ENCODE assay signal across 16 mouse cellular contexts in the genomic region with DNA sequence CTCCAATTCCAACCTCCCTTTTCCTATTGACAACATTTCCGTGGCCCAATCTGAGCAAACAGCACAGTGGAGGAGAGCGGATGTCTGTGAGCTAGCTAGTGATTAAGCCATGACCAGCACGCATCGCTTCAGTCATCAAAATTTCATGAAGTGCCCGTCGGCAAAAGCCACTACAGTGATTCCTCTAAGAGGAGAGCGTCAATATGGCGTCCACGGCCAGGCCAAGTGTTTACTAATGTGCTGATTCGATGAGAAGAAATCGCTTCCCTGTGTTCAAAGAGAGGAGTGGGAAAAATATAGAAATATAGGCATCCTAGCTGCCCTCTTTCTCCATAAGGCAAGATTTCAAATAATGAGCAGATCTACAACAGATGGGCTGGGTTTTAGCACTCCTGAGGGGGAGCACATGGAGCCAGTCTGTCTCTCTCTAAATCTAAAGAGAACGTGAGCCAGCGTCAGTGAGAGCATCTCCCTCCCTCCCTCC. TPM values are rescaled to one million over a fixed set of nuclear protein-coding genes. Genes with fewer than 3 reads are reported as not detected.
DNase-seq lines count a peak whose midpoint lies in the region; ATAC-seq lines count a peak whose summit lies in the region.
"Had no signal": no experiment of that assay in that cellular context is flagged by ENCODE, and none has a peak within 500 bp of the region (broad histone marks: within the 10 kb centered on the region; RNA-seq: fewer than 3 reads in every experiment).

No protein-coding gene starts in this region.

- no peak overlapping the region for H3K9ac ChIP-seq in hindbrain, embryonic 13.5 days
- H3K9ac ChIP-seq in hindbrain, embryonic 11.5 days (ENCODE audit: low read depth, low read length): no peak overlapping the region
- no peak overlapping the region for H3K9ac ChIP-seq in neural tube, embryonic 13.5 days
- H3K9ac ChIP-seq in embryonic facial prominence, embryonic 14.5 days (ENCODE audit: low read depth, low read length): no peak overlapping the region
- no peak overlapping the region for H3K9ac ChIP-seq in neural tube, embryonic 15.5 days (replicated peaks)
- H3K9ac ChIP-seq: lung, embryonic 15.5 days had no signal

- H3K4me2 ChIP-seq in hindbrain, embryonic 13.5 days: no peak overlapping the region
- H3K4me2 ChIP-seq in hindbrain, embryonic 11.5 days (replicated peaks; ENCODE audit: low read depth, low read length): no peak overlapping the region
- no peak overlapping the region for H3K4me2 ChIP-seq in neural tube, embryonic 13.5 days
- no peak overlapping the region for H3K4me2 ChIP-seq in embryonic facial prominence, embryonic 14.5 days (ENCODE audit: low read depth, low read length)
- no peak overlapping the region for H3K4me2 ChIP-seq in neural tube, embryonic 15.5 days
- H3K4me2 ChIP-seq: lung, embryonic 15.5 days had no signal

- ATAC-seq in hindbrain, embryonic 13.5 days (ENCODE audit: low FRiP score): peak; percentile 44; the same call in 1 of the 2 replicates
- no peak for ATAC-seq in hindbrain, embryonic 11.5 days (ENCODE audit: low FRiP score)
- peak; percentile 79 for ATAC-seq in neural tube, embryonic 13.5 days (ENCODE audit: low read depth)
- no peak for ATAC-seq in embryonic facial prominence, embryonic 14.5 days (ENCODE audit: low read depth)
- ATAC-seq in neural tube, embryonic 15.5 days (ENCODE audit: low FRiP score): peak; percentile 73

- H3K36me3 ChIP-seq in hindbrain, embryonic 13.5 days: no peaks in the 10 kb centered on the region
- H3K36me3 ChIP-seq in hindbrain, embryonic 11.5 days (ENCODE audit: control insufficient read depth, insufficient read depth, low read length): no peaks in the 10 kb centered on the region
- no peaks in the 10 kb centered on the region for H3K36me3 ChIP-seq in neural tube, embryonic 13.5 days
- H3K36me3 ChIP-seq in embryonic facial prominence, embryonic 14.5 days (ENCODE audit: control insufficient read depth, insufficient read depth, low read length): no peaks in the 10 kb centered on the region
- H3K36me3 ChIP-seq in neural tube, embryonic 15.5 days: no peaks in the 10 kb centered on the region
- H3K36me3 ChIP-seq: heart, embryonic 10.5 days; lung, embryonic 15.5 days had no signal

- no peak overlapping the region for H3K4me3 ChIP-seq in hindbrain, embryonic 13.5 days
- H3K4me3 ChIP-seq in hindbrain, embryonic 11.5 days (ENCODE audit: low read depth, low read length): no peak overlapping the region
- H3K4me3 ChIP-seq in neural tube, embryonic 13.5 days: no peak overlapping the region
- no peak overlapping the region for H3K4me3 ChIP-seq in embryonic facial prominence, embryonic 14.5 days (ENCODE audit: low read depth, low read length)
- no peak overlapping the region for H3K4me3 ChIP-seq in neural tube, embryonic 15.5 days (replicated peaks)
- H3K4me3 ChIP-seq: erythroblast, embryonic 14.5 days; heart, embryonic 10.5 days; lung, embryonic 15.5 days had no signal

- H3K27ac ChIP-seq in hindbrain, embryonic 13.5 days: peak overlapping the region; percentile 75
- no peak overlapping the region for H3K27ac ChIP-seq in hindbrain, embryonic 11.5 days (ENCODE audit: low read depth, low read length)
- H3K27ac ChIP-seq in neural tube, embryonic 13.5 days (replicated peaks): peak overlapping the region; percentile 77
- no peak overlapping the region for H3K27ac ChIP-seq in embryonic facial prominence, embryonic 14.5 days (replicated peaks; ENCODE audit: low read depth, low read length)
- peak overlapping the region; percentile 49 for H3K27ac ChIP-seq in neural tube, embryonic 15.5 days (replicated peaks)
- H3K27ac ChIP-seq: heart, embryonic 10.5 days; lung, embryonic 15.5 days had no signal

- H3K4me1 ChIP-seq in hindbrain, embryonic 13.5 days (replicated peaks): 0 out of 2 replicates have a peak, but pooled peaks cover 4% of the 10 kb centered on the region
- H3K4me1 ChIP-seq in hindbrain, embryonic 11.5 days (replicated peaks; ENCODE audit: control insufficient read depth, insufficient read depth, low read length): no peaks in the 10 kb centered on the region
- H3K4me1 ChIP-seq in neural tube, embryonic 13.5 days (replicated peaks): no peaks in the 10 kb centered on the region; the same call in 1 of the 2 replicates
- H3K4me1 ChIP-seq in embryonic facial prominence, embryonic 14.5 days (ENCODE audit: control insufficient read depth, insufficient read depth, low read length): no peaks in the 10 kb centered on the region
- peaks cover 8% of the 10 kb centered on the region; the same call in 1 of the 2 replicates for H3K4me1 ChIP-seq in neural tube, embryonic 15.5 days
- H3K4me1 ChIP-seq: lung, embryonic 15.5 days had no signal

- H3K9me3 ChIP-seq in hindbrain, embryonic 13.5 days: no peaks in the 10 kb centered on the region
- H3K9me3 ChIP-seq in hindbrain, embryonic 11.5 days (ENCODE audit: control insufficient read depth, low read length): no peaks in the 10 kb centered on the region
- H3K9me3 ChIP-seq in neural tube, embryonic 13.5 days: no peaks in the 10 kb centered on the region
- no peaks in the 10 kb centered on the region for H3K9me3 ChIP-seq in embryonic facial prominence, embryonic 14.5 days (ENCODE audit: control insufficient read depth, low read length)
- no peaks in the 10 kb centered on the region for H3K9me3 ChIP-seq in neural tube, embryonic 15.5 days (replicated peaks)
- H3K9me3 ChIP-seq: heart, embryonic 10.5 days; lung, embryonic 15.5 days had no signal

- H3K27me3 ChIP-seq in hindbrain, embryonic 13.5 days: 0 out of 2 replicates have a peak, but pooled peaks cover 3% of the 10 kb centered on the region
- no peaks in the 10 kb centered on the region for H3K27me3 ChIP-seq in hindbrain, embryonic 11.5 days (ENCODE audit: control insufficient read depth, insufficient read depth, low read length)
- no peaks in the 10 kb centered on the region for H3K27me3 ChIP-seq in neural tube, embryonic 13.5 days
- H3K27me3 ChIP-seq in embryonic facial prominence, embryonic 14.5 days (replicated peaks; ENCODE audit: control insufficient read depth, insufficient read depth, low read length): no peaks in the 10 kb centered on the region
- H3K27me3 ChIP-seq in neural tube, embryonic 15.5 days (replicated peaks): no peaks in the 10 kb centered on the region
- H3K27me3 ChIP-seq: lung, embryonic 15.5 days had no signal

- no peak for DNase-seq in hindbrain, embryonic 11.5 days (ENCODE audit: low spot score)
- DNase-seq in neural tube, embryonic 10.5 days (ENCODE audit: extremely low spot score, low spot score): no peak
- DNase-seq in embryonic facial prominence, embryonic 14.5 days (ENCODE audit: low spot score): peak; percentile 18
- no peak for DNase-seq in heart, postnatal 4 days
- DNase-seq: gastrocnemius, postnatal 10 days; kidney, adult 11 months; kidney, postnatal 25 days; thymus, postnatal 14 days had no signal

- WGBS in hindbrain, embryonic 13.5 days: 77% methylated on average over 13 of the region's 13 CpGs
- 87% methylated on average over 13 of the region's 13 CpGs for WGBS in hindbrain, embryonic 11.5 days
- 61% methylated on average over 13 of the region's 13 CpGs for WGBS in neural tube, embryonic 13.5 days
- 72% methylated on average over 13 of the region's 13 CpGs for WGBS in embryonic facial prominence, embryonic 14.5 days
- 48% methylated on average over 13 of the region's 13 CpGs for WGBS in neural tube, embryonic 15.5 days

RNA-seq across cellular contexts. Expression of a gene that starts 44.3 kb away (rescaled TPM):
- 2.9 and 3.2 TPM in 2 replicates for polyA plus RNA-seq in hindbrain, embryonic 13.5 days (2015; fragmentation: Nextera tagmentation; extraction: Ambion mirVana)
- polyA plus RNA-seq in hindbrain, embryonic 11.5 days (2014; fragmentation: Nextera tagmentation; extraction: Ambion mirVana): 0.40 and 0.64 TPM in 2 replicates
- polyA plus RNA-seq in neural tube, embryonic 13.5 days (2015; fragmentation: Nextera tagmentation; extraction: Ambion mirVana): 4.5 and 5.6 TPM in 2 replicates
- polyA plus RNA-seq in embryonic facial prominence, embryonic 14.5 days (2014; fragmentation: Nextera tagmentation; extraction: Ambion mirVana): 1.8 and 2.8 TPM in 2 replicates
- 6.1 and 6.5 TPM in 2 replicates for polyA plus RNA-seq in neural tube, embryonic 15.5 days (2015; fragmentation: Nextera tagmentation; extraction: Ambion mirVana)
- total RNA-seq in heart, postnatal 4 days (2021): under 1 TPM; 0.29 to 0.59 TPM
- total RNA-seq: megakaryocyte, adult 5-6 weeks had no signal
- polyA plus RNA-seq: erythroblast, embryonic 14.5 days; liver, adult 2 months had no signal

Comparison
In these comparisons a context has a peak if more than half of its experiments do, and no peak if none do; other contexts are left out.
1. ATAC-seq: peak in hindbrain, embryonic 13.5 days (single experiment), neural tube, embryonic 13.5 days (single experiment) and neural tube, embryonic 15.5 days (single experiment); none in hindbrain, embryonic 11.5 days (single experiment) and embryonic facial prominence, embryonic 14.5 days (single experiment).
2. H3K27ac ChIP-seq: peak in hindbrain, embryonic 13.5 days (single experiment), neural tube, embryonic 13.5 days (single experiment) and neural tube, embryonic 15.5 days (single experiment); none in hindbrain, embryonic 11.5 days (single experiment) and embryonic facial prominence, embryonic 14.5 days (single experiment).